Comparison of ENCODE assay signal across 33 mouse cellular contexts in the genomic region with DNA sequence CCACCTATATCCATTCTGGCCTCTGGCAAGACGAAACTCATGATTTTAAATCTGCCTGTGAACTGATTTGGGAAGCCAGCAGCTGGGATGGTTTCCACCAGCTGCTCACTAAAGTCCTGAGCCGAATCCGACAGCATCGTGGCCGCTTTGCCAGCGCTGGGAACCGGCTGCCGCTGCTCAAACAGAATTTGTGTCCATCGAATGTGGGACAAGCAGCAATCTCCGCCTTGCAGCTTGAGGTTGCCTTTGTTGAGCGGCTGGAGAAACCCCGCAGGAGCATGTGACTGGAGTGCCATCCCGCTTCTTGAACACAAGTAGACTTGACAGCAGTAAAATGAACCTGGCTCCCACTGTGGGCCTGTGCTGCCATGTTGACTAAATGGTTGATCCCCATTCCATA. TPM values are rescaled to one million over a fixed set of nuclear protein-coding genes. Genes with fewer than 3 reads are reported as not detected.
"Had no signal": no experiment of that assay in that cellular context is flagged by ENCODE, and none has a peak within 500 bp of the region (broad histone marks: within the 10 kb centered on the region; RNA-seq: fewer than 3 reads in every experiment).

No protein-coding gene starts in this region.

- H3K27me3 ChIP-seq: embryonic facial prominence, embryonic 13.5 days; embryonic facial prominence, embryonic 15.5 days; forebrain, embryonic 15.5 days had no signal

- DNase-seq: cerebellum, adult 8-10 months; cerebellum, adult 9-10 months; cerebellum, adult 9-11 months; cerebellum, postnatal 25 days; cerebellum, postnatal 36 days; embryo, embryonic 11 days; forebrain, postnatal 0 days; gastrocnemius, adult 2 months; gastrocnemius, postnatal 10 days; gastrocnemius, postnatal 14 days; gastrocnemius, postnatal 25 days; gastrocnemius, postnatal 36 days; heart, adult 11 months; heart, adult 18-20 months; heart, adult 2 months had no signal

- H3K27ac ChIP-seq: embryonic facial prominence, embryonic 10.5 days; embryonic facial prominence, embryonic 12.5 days; embryonic facial prominence, embryonic 13.5 days; embryonic facial prominence, embryonic 15.5 days; forebrain, embryonic 10.5 days; forebrain, embryonic 12.5 days; forebrain, embryonic 13.5 days; forebrain, embryonic 15.5 days; gastrocnemius, adult 2 months; heart, adult 2 months had no signal

- ATAC-seq: forebrain, embryonic 13.5 days; forebrain, embryonic 14.5 days; forebrain, embryonic 15.5 days; forebrain, embryonic 16.5 days; forebrain, postnatal 0 days had no signal

- H3K4me3 ChIP-seq: embryonic facial prominence, embryonic 10.5 days; embryonic facial prominence, embryonic 12.5 days; embryonic facial prominence, embryonic 13.5 days; embryonic facial prominence, embryonic 15.5 days; erythroblast, embryonic 14.5 days; forebrain, embryonic 10.5 days; forebrain, embryonic 12.5 days; forebrain, embryonic 13.5 days; forebrain, embryonic 15.5 days; gastrocnemius, adult 2 months; heart, adult 2 months had no signal

- H3K9me3 ChIP-seq: embryonic facial prominence, embryonic 10.5 days; embryonic facial prominence, embryonic 12.5 days; embryonic facial prominence, embryonic 13.5 days; embryonic facial prominence, embryonic 15.5 days; forebrain, embryonic 10.5 days; forebrain, embryonic 12.5 days; forebrain, embryonic 13.5 days; forebrain, embryonic 15.5 days had no signal

- H3K9ac ChIP-seq: embryonic facial prominence, embryonic 12.5 days; embryonic facial prominence, embryonic 13.5 days; embryonic facial prominence, embryonic 15.5 days; forebrain, embryonic 12.5 days; forebrain, embryonic 13.5 days; forebrain, embryonic 15.5 days; forebrain, postnatal 0 days had no signal

- H3K4me1 ChIP-seq: embryonic facial prominence, embryonic 12.5 days; embryonic facial prominence, embryonic 13.5 days; forebrain, embryonic 12.5 days; forebrain, embryonic 15.5 days had no signal

- H3K4me2 ChIP-seq: embryonic facial prominence, embryonic 12.5 days; embryonic facial prominence, embryonic 13.5 days; embryonic facial prominence, embryonic 15.5 days; forebrain, embryonic 12.5 days; forebrain, embryonic 13.5 days; forebrain, embryonic 15.5 days had no signal

- H3K36me3 ChIP-seq: embryonic facial prominence, embryonic 10.5 days; embryonic facial prominence, embryonic 12.5 days; embryonic facial prominence, embryonic 13.5 days; embryonic facial prominence, embryonic 15.5 days; forebrain, embryonic 10.5 days; forebrain, embryonic 12.5 days; forebrain, embryonic 15.5 days had no signal

RNA-seq across cellular contexts. Expression of a gene that starts 13.0 kb away (rescaled TPM):
- total RNA-seq: common myeloid progenitor, adult 5-6 weeks; granulocyte monocyte progenitor cell, adult 5-6 weeks had no signal
- polyA plus RNA-seq: erythroblast, embryonic 14.5 days had no signal

RNA-seq across cellular contexts. Expression of a gene that starts 31.4 kb away (rescaled TPM):
- total RNA-seq: common myeloid progenitor, adult 5-6 weeks; forebrain, postnatal 0 days; gastrocnemius, adult 18-20 months; gastrocnemius, adult 2 months; gastrocnemius, adult 8-10 months; gastrocnemius, postnatal 10 days; gastrocnemius, postnatal 14 days; gastrocnemius, postnatal 25 days; gastrocnemius, postnatal 36 days; gastrocnemius, postnatal 4 days; granulocyte monocyte progenitor cell, adult 5-6 weeks; heart, adult 18-20 months; heart, adult 2 months; heart, adult 8-10 months had no signal
- polyA plus RNA-seq: erythroblast, embryonic 14.5 days; forebrain, postnatal 0 days; gonadal fat pad, adult 2 months; heart, adult 2 months had no signal
